Mouse (Mus musculus) myocyte (in vitro differentiated cells): ENCODE results near the gene Podnl1.

ENCODE experiments used
- MAX ChIP-seq: IDR thresholded peaks from one replicate; pipeline ENCODE4 v1.6.1; 2011; ENCODE audit warnings: low read depth, mild to moderate bottlenecking, control low read depth
- MYOD1 ChIP-seq, 3 experiments: IDR thresholded peaks; one replicate each; pipeline ENCODE4 v1.6.1; 2011; ENCODE audit warnings: control low read depth in 2 of 3, low read depth in 2 of 3, mild to moderate bottlenecking in 2 of 3, moderate library complexity in 1 of 3; ENCODE audit not compliant: insufficient read length in 2 of 3, control insufficient read depth in 1 of 3
- MYOG ChIP-seq, 3 experiments: IDR thresholded peaks; one replicate each; pipeline ENCODE4 v1.6.1; 2011; ENCODE audit warnings: control low read depth in 2 of 3, low read depth in 2 of 3, mild to moderate bottlenecking in 2 of 3; ENCODE audit not compliant: insufficient read length in 2 of 3, control insufficient read depth in 1 of 3, insufficient read depth in 1 of 3
- POLR2A ChIP-seq: IDR thresholded peaks from one replicate; pipeline ENCODE4 v1.6.1; 2011; ENCODE audit warnings: low read depth, mild to moderate bottlenecking, control low read depth, moderate library complexity; ENCODE audit not compliant: insufficient read length
- POLR2AphosphoS2 ChIP-seq: IDR thresholded peaks from one replicate; pipeline ENCODE4 v1.6.1; 2011; ENCODE audit warnings: low read depth, control low read depth; ENCODE audit not compliant: insufficient read length
- REST ChIP-seq: IDR thresholded peaks from one replicate; pipeline ENCODE4 v1.6.1; 2011; ENCODE audit warnings: mild to moderate bottlenecking, control low read depth, moderate library complexity; ENCODE audit not compliant: insufficient read depth, insufficient read length
- TCF12 ChIP-seq: IDR thresholded peaks from one replicate; pipeline ENCODE4 v1.6.1; 2011; ENCODE audit warnings: mild to moderate bottlenecking, control low read depth; ENCODE audit not compliant: poor library complexity, insufficient read depth, severe bottlenecking
- TCF3 ChIP-seq: IDR thresholded peaks from one replicate; pipeline ENCODE4 v1.6.1; 2011; ENCODE audit warnings: low read depth, control low read depth; ENCODE audit not compliant: insufficient read length
- USF1 ChIP-seq: IDR thresholded peaks from one replicate; pipeline ENCODE4 v1.6.1; 2011; ENCODE audit warnings: low read depth, mild to moderate bottlenecking, control low read depth, moderate library complexity

- TF ChIP-seq USF1 (no peak), MAX (no peak), POLR2A (no peak), POLR2AphosphoS2 (no peak), TCF3 (no peak), MYOD1 (IDR thresholded peaks at IDR 0.05; ENCODE audit: control insufficient read depth in 1 of 3, insufficient read length in 2 of 3, low read depth in 2 of 3) (no peak), TCF12 (no peak), MYOG (IDR thresholded peaks at IDR 0.05; ENCODE audit: control insufficient read depth in 1 of 3, insufficient read depth in 1 of 3, insufficient read length in 2 of 3, low read depth in 2 of 3) (no peak), REST (no peak)
Observed at GRCm38 (mm10) chr8:84076412-84076811, 49.4 kb upstream of the Podnl1 start.
